Mouse (Mus musculus) limb, embryonic 13.5 days (tissue): Measurements from ENCODE around the gene Ttll11. TPM values are rescaled to one million over a fixed set of nuclear protein-coding genes. Genes with fewer than 3 reads are reported as not detected.
A peak's percentile ranks its signal among the peaks of the same experiment; 100 is the strongest.

Experiments used
- ATAC-seq: fragments of 200-750 bp; cut with Nextera tagmentation; 2 replicates; pipeline ENCODE4 v1.8.0; 2017; ENCODE audit warnings: low read depth, moderate number of reproducible peaks, moderate TSS enrichment; ENCODE audit not compliant: low FRiP score
- H3K27ac ChIP-seq: fragments of 300-500 bp; sonication (generic); 2 replicates; pipeline ENCODE4 v1.5.1; 2015; ENCODE audit warnings: inconsistent platforms, mild to moderate bottlenecking, moderate library complexity
- H3K27me3 ChIP-seq: fragments of 300-500 bp; sonication (generic); 2 replicates; pipeline ENCODE4 v1.6.1; 2015; ENCODE audit warnings: mild to moderate bottlenecking, inconsistent platforms
- H3K36me3 ChIP-seq: fragments of 300-500 bp; sonication (generic); 2 replicates; pipeline ENCODE4 v1.6.1; 2015; ENCODE audit warnings: inconsistent platforms, mild to moderate bottlenecking, moderate library complexity
- H3K4me1 ChIP-seq: fragments of 300-500 bp; sonication (generic); 2 replicates; pipeline ENCODE4 v1.6.1; 2015; ENCODE audit warnings: inconsistent platforms
- H3K4me2 ChIP-seq: fragments of 300-500 bp; sonication (generic); replicated peaks from 2 replicates; pipeline ENCODE4 v1.6.1; 2015; ENCODE audit warnings: inconsistent platforms, mild to moderate bottlenecking, moderate library complexity
- H3K4me3 ChIP-seq: fragments of 300-500 bp; sonication (generic); 2 replicates; pipeline ENCODE4 v1.5.1; 2015; ENCODE audit warnings: moderate library complexity, mild to moderate bottlenecking, inconsistent platforms
- H3K9ac ChIP-seq: fragments of 300-500 bp; sonication (generic); 2 replicates; pipeline ENCODE4 v1.6.1; 2015; ENCODE audit warnings: mild to moderate bottlenecking, inconsistent platforms
- H3K9me3 ChIP-seq: fragments of 300-500 bp; sonication (generic); 2 replicates; pipeline ENCODE4 v1.6.1; 2016; ENCODE audit warnings: inconsistent platforms
- WGBS: fragments of 180-500 bp; shearing (Covaris S2); methylation state at CpG from one replicate; pipeline ENCODE4 v1.1.7; 2015; 5-methylcytosine and 5-hydroxymethylcytosine counted together
- polyA plus RNA-seq: library from polyadenylated mRNA; unstranded; fragments of >200 nt; fragmentation: Nextera tagmentation; extraction: Ambion mirVana; gene quantifications from 2 replicates; pipeline ENCODE4 v1.2.1, GENCODE M21; 2015

The Ttll11 gene
- polyA plus RNA-seq, 1 experiment from 2014 or later, result 0.85 TPM

GRCm38 (mm10) chr2:35746638-35747037 lies 233.1 kb downstream of the Ttll11 start:
- Histone ChIP-seq H3K4me1 (peaks cover 61% of the 10 kb centered on the region), H3K27ac (0 out of 2 replicates have a peak overlapping the region, but pooled peaks have one; percentile 1), H3K36me3 (no peaks in the 10 kb centered on the region), H3K9me3 (no peaks in the 10 kb centered on the region), H3K4me3 (no peak overlapping the region), H3K4me2 (no peak overlapping the region), H3K27me3 (no peaks in the 10 kb centered on the region), H3K9ac (no peak overlapping the region)
- no peak for ATAC-seq
- 25% methylated on average over 6 of the region's 7 CpGs for whole genome bisulfite sequencing

- Histone ChIP-seq H3K9me3 (no peaks in the 10 kb centered on the region), H3K9ac (no peak overlapping the region), H3K4me2 (no peak overlapping the region), H3K4me1 (peaks cover 54% of the 10 kb centered on the region), H3K36me3 (no peaks in the 10 kb centered on the region), H3K27me3 (no peaks in the 10 kb centered on the region), H3K4me3 (no peak overlapping the region), H3K27ac (no peak overlapping the region)
- WGBS, result 83% methylated on average over 10 of the region's 10 CpGs
- no peak for ATAC-seq
Measured at GRCm38 (mm10) chr2:35745876-35746275, 233.8 kb downstream of the Ttll11 start.

GRCm38 (mm10) chr2:35739669-35740254 lies 240.0 kb downstream of the Ttll11 start:
- Histone ChIP-seq H3K27me3 (no peaks in the 10 kb centered on the region), H3K4me1 (peaks cover 25% of the 10 kb centered on the region), H3K4me3 (no peak overlapping the region), H3K27ac (peak overlapping the region; percentile 48; the same call in 1 of the 2 replicates), H3K9ac (no peak overlapping the region), H3K36me3 (no peaks in the 10 kb centered on the region), H3K4me2 (peak overlapping the region; percentile 17; the same call in 1 of the 2 replicates), H3K9me3 (no peaks in the 10 kb centered on the region)
- 27% methylated on average over 13 of the region's 13 CpGs for WGBS
- 0 out of 2 replicates have a peak, but pooled peaks have one; percentile 30 for ATAC-seq

GRCm38 (mm10) chr2:35737467-35738027 lies 242.2 kb downstream of the Ttll11 start:
- Histone ChIP-seq H3K27me3 (no peaks in the 10 kb centered on the region), H3K9me3 (0 out of 2 replicates have a peak, but pooled peaks cover 5% of the 10 kb centered on the region), H3K27ac (0 out of 2 replicates have a peak overlapping the region, but pooled peaks have one; percentile 3), H3K36me3 (no peaks in the 10 kb centered on the region; the same call in 1 of the 2 replicates), H3K9ac (no peak overlapping the region), H3K4me2 (no peak overlapping the region), H3K4me3 (no peak overlapping the region), H3K4me1 (peaks cover 25% of the 10 kb centered on the region)
- 63% methylated on average over 7 of the region's 7 CpGs for WGBS
- ATAC-seq, result no peak

GRCm38 (mm10) chr2:35736061-35736460 lies 243.7 kb downstream of the Ttll11 start:
- peaks cover 25% of the 10 kb centered on the region for H3K4me1 ChIP-seq
- no peak overlapping the region for H3K9ac ChIP-seq
- peaks cover 10% of the 10 kb centered on the region for H3K36me3 ChIP-seq
- H3K9me3 ChIP-seq, result 0 out of 2 replicates have a peak, but pooled peaks cover 5% of the 10 kb centered on the region
- H3K4me3 ChIP-seq, result no peak overlapping the region
- H3K27me3 ChIP-seq, result no peaks in the 10 kb centered on the region
- H3K27ac ChIP-seq, result no peak overlapping the region
- WGBS, result 83% methylated on average over 2 of the region's 2 CpGs
- no peak overlapping the region for H3K4me2 ChIP-seq
- ATAC-seq, result no peak

GRCm38 (mm10) chr2:35735001-35735400 lies 244.7 kb downstream of the Ttll11 start:
- Histone ChIP-seq H3K4me3 (no peak overlapping the region), H3K9me3 (0 out of 2 replicates have a peak, but pooled peaks cover 5% of the 10 kb centered on the region), H3K27ac (no peak overlapping the region), H3K9ac (no peak overlapping the region), H3K4me2 (no peak overlapping the region), H3K27me3 (no peaks in the 10 kb centered on the region), H3K4me1 (peaks cover 18% of the 10 kb centered on the region), H3K36me3 (peaks cover 20% of the 10 kb centered on the region)
- ATAC-seq, result no peak
- WGBS, result 100% methylated on average over 2 of the region's 2 CpGs

- 73% methylated on average over 18 of the region's 18 CpGs for WGBS
- no peak for ATAC-seq
- H3K36me3 ChIP-seq, result peaks cover 52% of the 10 kb centered on the region
Measured at GRCm38 (mm10) chr2:35731671-35732449, 247.9 kb downstream of the Ttll11 start.

GRCm38 (mm10) chr2:35729077-35730065 lies 250.3 kb downstream of the Ttll11 start:
- Histone ChIP-seq H3K4me3 (no peak overlapping the region), H3K4me1 (peaks cover 22% of the 10 kb centered on the region), H3K9me3 (0 out of 2 replicates have a peak, but pooled peaks cover 5% of the 10 kb centered on the region), H3K9ac (no peak overlapping the region), H3K27me3 (no peaks in the 10 kb centered on the region), H3K4me2 (no peak overlapping the region), H3K36me3 (peaks cover 74% of the 10 kb centered on the region), H3K27ac (peak overlapping the region; percentile 69; the same call in 1 of the 2 replicates)
- WGBS, result 38% methylated on average over 16 of the region's 16 CpGs
- ATAC-seq, result peak; percentile 37

More at GRCm38 (mm10) chr2:35731671-35732449, 247.9 kb downstream of the Ttll11 start:
- H3K9me3 ChIP-seq, result 0 out of 2 replicates have a peak, but pooled peaks cover 5% of the 10 kb centered on the region
- no peaks in the 10 kb centered on the region for H3K27me3 ChIP-seq
- peaks cover 22% of the 10 kb centered on the region for H3K4me1 ChIP-seq
- no peak overlapping the region for H3K9ac ChIP-seq
- no peak overlapping the region for H3K4me3 ChIP-seq
- H3K4me2 ChIP-seq, result no peak overlapping the region
- no peak overlapping the region for H3K27ac ChIP-seq

- Histone ChIP-seq H3K36me3 (peaks cover 80% of the 10 kb centered on the region), H3K9ac (peak overlapping the region; percentile 39; the same call in 1 of the 2 replicates)
- WGBS, result 42% methylated on average over 5 of the region's 5 CpGs
Measured at GRCm38 (mm10) chr2:35728633-35729032, 251.1 kb downstream of the Ttll11 start.

GRCm38 (mm10) chr2:35723691-35724090 lies 256.0 kb downstream of the Ttll11 start:
- peaks cover 96% of the 10 kb centered on the region for H3K36me3 ChIP-seq

More at GRCm38 (mm10) chr2:35728633-35729032, 251.1 kb downstream of the Ttll11 start:
- Histone ChIP-seq H3K4me3 (no peak overlapping the region), H3K27ac (peak overlapping the region; percentile 69; the same call in 1 of the 2 replicates), H3K27me3 (no peaks in the 10 kb centered on the region), H3K4me1 (peaks cover 22% of the 10 kb centered on the region), H3K9me3 (0 out of 2 replicates have a peak, but pooled peaks cover 5% of the 10 kb centered on the region), H3K4me2 (no peak overlapping the region)
- no peak for ATAC-seq

GRCm38 (mm10) chr2:35723267-35723666 lies 256.4 kb downstream of the Ttll11 start:
- H3K9me3 ChIP-seq, result no peaks in the 10 kb centered on the region
- ATAC-seq, result no peak
- no peak overlapping the region for H3K9ac ChIP-seq
- H3K27ac ChIP-seq, result no peak overlapping the region
- 91% methylated on average over 6 of the region's 6 CpGs for WGBS
- H3K4me2 ChIP-seq, result no peak overlapping the region
- no peaks in the 10 kb centered on the region for H3K27me3 ChIP-seq
- peaks cover 96% of the 10 kb centered on the region for H3K36me3 ChIP-seq
- H3K4me1 ChIP-seq, result peaks cover 6% of the 10 kb centered on the region
- H3K4me3 ChIP-seq, result no peak overlapping the region

More at GRCm38 (mm10) chr2:35723691-35724090, 256.0 kb downstream of the Ttll11 start:
- H3K4me1 ChIP-seq, result peaks cover 10% of the 10 kb centered on the region
- no peak overlapping the region for H3K9ac ChIP-seq
- H3K9me3 ChIP-seq, result no peaks in the 10 kb centered on the region
- no peak overlapping the region for H3K4me2 ChIP-seq
- no peak overlapping the region for H3K27ac ChIP-seq
- no peaks in the 10 kb centered on the region for H3K27me3 ChIP-seq
- no peak overlapping the region for H3K4me3 ChIP-seq
- ATAC-seq, result no peak
- 90% methylated on average over 7 of the region's 7 CpGs for WGBS
